Mouse (Mus musculus) kidney, postnatal 25 days (tissue): Measurements from ENCODE around the gene Ppard.

Experiments
- DNase-seq, 2 experiments: peaks; one replicate each; pipeline ENCODE4 v3.0.0; 2021; ENCODE audit warnings: mixed read lengths in 2 of 2

Ppard gene

GRCm38 (mm10) chr17:28287578-28287977 is 55.1 kb downstream of the Ppard start:
- peak; percentile 65 to 84 for DNase-seq

- peak in 1 of 2 experiments; percentile 41 for DNase-seq
These were observed 55.5 kb downstream of the Ppard start for GRCm38 (mm10) chr17:28287980-28288379.

- DNase-seq = peak; percentile 95 to 96
These were observed 57.8 kb downstream of the Ppard start for GRCm38 (mm10) chr17:28290262-28290661.

GRCm38 (mm10) chr17:28290671-28291070 is 58.2 kb downstream of the Ppard start:
- DNase-seq = no peak

GRCm38 (mm10) chr17:28291346-28291745 is 58.8 kb downstream of the Ppard start:
- no peak for DNase-seq

GRCm38 (mm10) chr17:28293716-28294115 is 61.2 kb downstream of the Ppard start:
- DNase-seq = peak in 1 of 2 experiments; percentile 30

- DNase-seq = no peak
These were observed 62.2 kb downstream of the Ppard start for GRCm38 (mm10) chr17:28294449-28295333.

GRCm38 (mm10) chr17:28298888-28299287 is 66.4 kb downstream of the Ppard start:
- DNase-seq = no peak

- no peak for DNase-seq
These were observed 67.3 kb downstream of the Ppard start for GRCm38 (mm10) chr17:28299669-28300320.

GRCm38 (mm10) chr17:28300323-28300722 is 67.8 kb downstream of the Ppard start:
- DNase-seq = no peak

- DNase-seq = no peak
These were observed 68.3 kb downstream of the Ppard start for GRCm38 (mm10) chr17:28300850-28301249.

- no peak for DNase-seq
These were observed 72.7 kb downstream of the Ppard start for GRCm38 (mm10) chr17:28305172-28305571.

GRCm38 (mm10) chr17:28308297-28309195 is 76.0 kb downstream of the Ppard start:
- DNase-seq = peak; percentile 90 to 98

- no peak for DNase-seq
These were observed 78.3 kb downstream of the Ppard start for GRCm38 (mm10) chr17:28310831-28311230.

GRCm38 (mm10) chr17:28311366-28312132 is 79.0 kb downstream of the Ppard start:
- no peak for DNase-seq

GRCm38 (mm10) chr17:28312232-28313211 is 80.0 kb downstream of the Ppard start:
- peak in 1 of 2 experiments; percentile 40 for DNase-seq

GRCm38 (mm10) chr17:28313212-28313879 is 80.8 kb downstream of the Ppard start, which contains the start of gene Fance:
Gene Fance, plus strand, starts transcription at chr17:28313519.
- DNase-seq = peak; percentile 99

- peak in 1 of 2 experiments; percentile 34 for DNase-seq
These were observed 81.4 kb downstream of the Ppard start for GRCm38 (mm10) chr17:28313880-28314225.

GRCm38 (mm10) chr17:28315611-28316160 is 83.2 kb downstream of the Ppard start:
- DNase-seq = no peak

- DNase-seq = no peak
These were observed 84.0 kb downstream of the Ppard start for GRCm38 (mm10) chr17:28316476-28316875.
